Mouse (Mus musculus): ENCODE results near the gene Tor2a.

The Tor2a gene

DNA sequence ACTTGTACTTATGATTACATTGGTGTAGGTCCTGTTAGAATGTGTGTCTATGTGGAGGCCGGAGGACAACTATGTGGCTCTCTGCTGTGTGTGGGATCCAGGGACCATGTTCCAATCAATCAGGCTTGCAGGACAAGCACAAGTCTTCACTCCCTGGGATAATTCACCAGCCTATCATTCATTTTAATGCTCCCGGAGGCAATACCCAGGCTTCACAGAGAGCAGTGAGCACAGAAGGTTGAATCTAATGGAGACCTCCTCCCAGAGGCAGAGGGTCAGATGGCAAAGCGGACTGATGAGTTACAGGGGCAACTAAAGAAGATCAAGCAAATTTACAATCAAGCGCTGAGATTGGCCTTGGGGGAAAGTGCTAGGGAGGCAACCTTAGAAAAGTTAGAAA, 27.5 kb upstream of the Tor2a start:
- ATAC-seq (ENCODE audit: low TSS enrichment), result no peak

DNA sequence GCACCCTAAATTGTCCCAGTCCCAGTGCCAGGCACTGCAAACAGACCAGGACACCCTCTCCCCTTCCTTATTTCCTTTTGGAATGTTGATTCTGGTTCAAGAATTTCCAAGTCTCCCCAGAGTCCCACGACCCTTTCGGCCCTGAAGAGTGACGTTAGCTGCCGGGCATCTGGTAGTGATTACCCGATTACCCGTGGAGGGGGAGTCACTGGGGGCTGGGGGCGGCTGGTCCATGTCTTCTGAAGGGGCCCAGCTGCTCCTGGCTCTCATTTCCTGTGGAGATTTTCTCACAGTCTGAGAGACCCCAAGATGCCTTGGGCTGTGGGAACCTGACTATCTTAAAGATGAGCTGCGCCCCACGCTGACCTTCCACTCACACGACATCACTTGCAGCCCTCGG, 26.2 kb upstream of the Tor2a start:
- no peak for ATAC-seq (ENCODE audit: low TSS enrichment)

DNA sequence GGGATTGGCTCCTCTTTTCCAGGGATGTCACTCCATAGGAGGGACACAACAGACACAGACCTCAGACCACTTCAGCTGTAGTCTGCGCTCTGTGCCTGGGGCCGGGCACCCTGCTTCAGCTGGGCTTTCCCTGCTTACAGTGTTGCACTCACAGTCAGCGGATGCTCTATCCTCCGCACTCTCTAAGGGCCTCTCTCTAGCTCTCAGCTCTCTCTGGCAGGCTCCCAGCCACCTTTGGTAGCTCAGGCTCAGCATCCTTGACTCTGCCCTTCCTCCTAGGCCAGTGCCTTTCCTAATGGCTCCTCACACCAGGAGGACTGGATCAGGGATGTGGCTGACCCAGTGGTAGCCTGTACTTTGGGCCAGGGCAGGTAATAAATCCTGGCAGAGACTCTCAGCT, 25.1 kb upstream of the Tor2a start:
- no peak for ATAC-seq (ENCODE audit: low TSS enrichment)

DNA sequence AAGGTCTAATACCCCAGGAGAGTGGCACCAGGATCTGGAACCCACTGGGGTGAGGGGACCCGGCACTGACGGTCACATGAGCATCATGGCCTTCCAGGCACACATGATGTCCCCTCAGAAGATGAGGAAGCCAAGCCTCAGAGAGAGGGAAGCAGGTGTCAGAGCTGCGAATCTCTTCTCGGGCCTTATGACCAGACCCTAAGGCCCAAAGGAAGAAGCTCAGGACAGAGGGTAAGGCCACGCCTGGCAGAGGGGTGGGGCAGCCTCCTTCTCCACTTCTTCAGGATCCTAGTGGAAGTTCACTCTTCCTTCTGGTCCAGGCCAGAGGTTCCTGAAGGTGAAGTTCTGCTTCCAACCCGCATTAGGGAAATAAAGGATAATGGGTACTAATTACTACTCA, 24.3 kb upstream of the Tor2a start:
- no peak for ATAC-seq (ENCODE audit: low TSS enrichment)

DNA sequence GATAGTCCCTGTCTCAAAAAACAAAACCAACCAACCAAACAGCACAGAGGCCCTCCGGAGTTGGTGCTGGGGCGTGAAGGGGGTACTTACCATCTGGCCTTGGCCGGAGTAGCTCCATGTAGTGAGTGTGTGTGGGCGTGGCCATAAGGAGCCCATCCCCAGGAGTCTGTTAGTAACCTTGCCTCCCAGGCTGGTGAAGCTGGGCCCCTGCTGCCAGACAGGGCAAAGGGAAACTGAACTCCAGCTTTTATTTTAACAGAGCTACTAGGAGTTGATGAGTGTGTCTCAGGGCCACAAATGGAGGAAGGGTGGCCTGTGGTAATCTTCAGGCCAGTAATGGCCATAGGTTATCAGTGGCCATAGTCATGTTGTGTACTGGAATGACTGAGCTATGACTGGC, 22.6 kb upstream of the Tor2a start:
- no peak for ATAC-seq (ENCODE audit: low TSS enrichment)

DNA sequence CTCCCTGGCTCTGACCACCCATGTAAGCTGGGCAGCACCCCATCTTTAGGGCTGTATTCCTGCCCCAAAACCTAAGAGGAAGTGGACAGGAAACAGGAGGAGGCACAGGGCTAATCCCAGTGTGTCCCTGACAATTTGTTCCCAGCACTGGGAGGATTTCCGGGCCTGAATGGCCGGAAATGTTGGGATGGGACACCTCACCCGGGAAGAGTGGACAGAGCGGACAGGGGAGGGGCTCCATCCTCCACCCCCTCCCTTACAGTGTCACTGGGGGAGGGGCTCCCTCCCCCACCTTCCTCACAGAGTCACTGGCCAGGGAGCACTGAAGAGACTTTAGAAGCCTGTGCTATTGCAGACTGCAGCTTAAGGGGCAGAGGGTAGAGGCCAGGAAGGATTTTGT, 22.1 kb upstream of the Tor2a start:
- ATAC-seq (ENCODE audit: low TSS enrichment), result no peak

DNA sequence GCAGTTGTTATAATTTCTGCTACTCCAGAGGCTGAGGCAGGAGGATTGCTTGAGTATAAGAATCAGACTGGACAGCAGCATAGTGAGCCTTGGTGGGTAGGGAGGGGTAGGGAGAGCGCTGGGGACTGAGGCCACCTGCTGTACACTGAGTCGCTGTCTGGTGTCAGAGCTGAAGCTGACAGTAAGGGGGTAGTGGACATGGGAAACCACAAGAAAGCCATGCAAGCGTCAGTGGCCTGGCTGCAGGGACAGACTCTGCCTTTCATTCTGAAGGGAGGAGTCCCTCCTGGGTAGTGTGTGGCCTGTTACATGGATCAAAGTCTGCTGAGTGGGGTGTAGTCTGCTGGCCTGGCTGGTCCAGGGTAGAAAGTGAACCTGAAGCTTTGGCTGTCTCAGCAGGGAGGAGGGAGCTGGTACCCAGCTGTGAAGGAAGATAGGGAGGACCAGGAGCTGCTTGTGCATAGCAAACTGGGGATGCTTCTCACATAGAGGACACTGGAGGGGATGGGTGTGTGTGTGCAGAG, 20.7 kb upstream of the Tor2a start:
- no peak for ATAC-seq (ENCODE audit: low TSS enrichment)

DNA sequence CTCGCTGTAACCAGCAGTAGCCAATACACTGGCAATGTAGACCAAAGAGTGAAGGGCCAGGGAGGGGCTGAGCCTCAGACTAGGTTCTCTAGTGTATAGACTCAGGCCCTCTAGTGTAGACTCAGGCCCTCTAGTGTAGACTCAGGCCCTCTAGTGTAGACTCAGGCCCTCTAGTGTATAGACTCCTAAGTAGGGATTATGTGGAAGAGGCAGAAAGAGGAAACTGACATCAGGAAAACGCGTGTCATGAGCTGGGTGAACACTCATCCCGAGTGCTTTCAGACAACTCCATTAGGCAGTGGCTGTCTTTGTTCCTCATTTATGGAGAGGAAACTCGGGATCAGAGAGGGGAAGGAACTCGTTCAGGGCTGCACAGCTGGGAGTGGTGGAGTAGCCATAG, 20.0 kb upstream of the Tor2a start:
- ATAC-seq (ENCODE audit: low TSS enrichment), result no peak

DNA sequence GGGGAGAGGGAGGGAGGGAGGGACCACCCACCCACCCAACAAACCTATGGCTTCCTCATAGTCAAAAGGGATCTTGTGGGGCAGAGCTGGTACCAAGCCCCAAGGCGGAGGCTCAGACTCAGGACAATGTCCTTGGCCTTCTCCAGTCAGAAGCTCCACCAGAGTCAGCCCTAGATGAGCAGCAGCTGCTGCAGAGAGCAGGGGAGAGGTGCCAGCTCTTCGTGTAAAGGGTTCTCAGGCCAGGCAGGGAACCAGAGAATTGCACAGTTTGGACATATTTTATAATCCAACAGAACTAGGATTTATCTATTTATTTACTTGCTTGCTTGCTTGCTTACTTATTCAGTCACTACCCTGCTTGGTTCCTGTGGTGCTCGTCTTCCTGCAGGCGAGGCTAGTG, 17.7 kb upstream of the Tor2a start:
- no peak for ATAC-seq (ENCODE audit: low TSS enrichment)

DNA sequence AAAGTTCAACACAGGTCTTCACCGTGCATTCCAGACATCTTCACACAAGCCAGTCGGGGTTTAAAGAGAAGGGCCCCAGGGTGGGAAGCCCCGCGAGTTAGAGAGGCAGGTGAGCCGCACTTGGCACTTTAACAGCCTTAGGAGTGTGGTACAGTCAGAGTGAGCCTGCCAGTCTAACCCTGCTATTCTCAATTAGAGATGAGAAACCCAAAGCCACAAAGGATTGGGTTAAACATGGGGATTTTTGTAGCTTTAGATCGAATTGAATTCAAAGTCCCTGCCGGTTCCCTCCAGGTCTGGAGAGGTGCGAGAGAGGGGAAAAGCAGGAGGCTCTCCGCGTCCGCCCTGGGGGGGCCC, 16.1 kb upstream of the Tor2a start, which contains the start of gene 6330409D20Rik:
Gene 6330409D20Rik, minus strand, starts transcription at position 101 of the 357 bp plus-strand sequence.
- ATAC-seq (ENCODE audit: low TSS enrichment), result no peak

DNA sequence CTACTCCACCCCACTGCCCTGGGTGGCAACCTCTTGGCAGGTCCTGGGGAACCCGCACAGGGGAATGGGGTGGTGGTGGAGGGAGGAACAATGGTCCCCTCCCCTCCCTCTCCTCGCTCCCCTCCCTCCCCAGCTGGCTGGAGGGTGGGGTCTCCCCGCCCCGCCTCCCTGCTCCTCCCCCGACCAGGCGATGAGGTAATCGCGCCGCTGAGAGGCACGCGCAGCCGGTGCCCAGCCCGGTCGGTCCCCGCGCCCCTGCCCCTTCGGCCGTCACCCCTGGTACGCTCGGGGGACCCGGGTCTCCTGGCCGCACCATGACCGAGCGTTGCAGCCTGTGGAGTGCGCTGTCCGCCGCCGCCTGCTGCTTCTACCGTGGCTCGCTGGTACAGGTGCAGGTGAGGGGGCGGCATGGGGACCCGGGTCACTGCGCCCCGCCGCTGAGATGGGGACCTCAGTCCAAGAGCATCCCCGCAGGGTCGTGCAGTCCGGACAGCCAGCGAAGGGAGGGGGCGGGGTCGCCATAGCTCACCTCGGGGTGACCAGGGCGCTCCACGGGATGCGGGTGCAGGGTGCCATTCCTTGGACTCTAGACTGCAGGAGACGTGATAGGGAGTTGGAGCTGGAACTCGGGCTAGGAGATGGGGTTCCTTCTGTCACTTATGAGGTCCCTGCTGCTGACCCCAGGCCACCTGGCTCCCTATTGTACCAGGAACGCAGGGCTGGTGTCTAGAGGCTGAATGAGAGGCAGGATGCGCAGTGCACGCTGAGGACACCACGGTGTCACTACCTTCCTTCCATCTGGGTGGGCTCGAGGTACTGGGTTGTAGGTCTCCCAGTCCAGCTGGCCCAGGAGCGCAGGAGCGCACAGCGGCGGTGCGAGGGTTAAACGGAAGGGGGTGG, 15.5 kb upstream of the Tor2a start:
- ATAC-seq (ENCODE audit: low TSS enrichment), result peak; percentile 39; the same call in 1 of the 2 replicates

DNA sequence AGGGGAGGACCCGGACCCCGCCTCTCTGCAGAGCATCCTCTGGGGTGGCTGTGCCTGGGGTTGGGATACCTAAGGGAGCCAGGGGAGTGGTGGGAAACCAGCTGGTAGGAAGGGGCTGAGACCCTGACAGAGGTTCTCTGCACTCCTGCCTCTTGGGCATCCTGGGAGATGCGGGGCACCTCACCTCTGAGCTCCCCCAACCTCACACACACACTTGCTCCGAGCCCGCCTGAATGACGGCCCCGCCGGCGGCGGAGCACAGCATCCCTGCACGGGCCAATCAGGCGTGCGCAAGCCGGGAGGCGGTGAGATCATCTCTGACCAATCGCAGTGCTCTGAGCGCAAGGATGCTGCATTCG, 14.9 kb upstream of the Tor2a start:
- peak; percentile 91 for ATAC-seq (ENCODE audit: low TSS enrichment)

DNA sequence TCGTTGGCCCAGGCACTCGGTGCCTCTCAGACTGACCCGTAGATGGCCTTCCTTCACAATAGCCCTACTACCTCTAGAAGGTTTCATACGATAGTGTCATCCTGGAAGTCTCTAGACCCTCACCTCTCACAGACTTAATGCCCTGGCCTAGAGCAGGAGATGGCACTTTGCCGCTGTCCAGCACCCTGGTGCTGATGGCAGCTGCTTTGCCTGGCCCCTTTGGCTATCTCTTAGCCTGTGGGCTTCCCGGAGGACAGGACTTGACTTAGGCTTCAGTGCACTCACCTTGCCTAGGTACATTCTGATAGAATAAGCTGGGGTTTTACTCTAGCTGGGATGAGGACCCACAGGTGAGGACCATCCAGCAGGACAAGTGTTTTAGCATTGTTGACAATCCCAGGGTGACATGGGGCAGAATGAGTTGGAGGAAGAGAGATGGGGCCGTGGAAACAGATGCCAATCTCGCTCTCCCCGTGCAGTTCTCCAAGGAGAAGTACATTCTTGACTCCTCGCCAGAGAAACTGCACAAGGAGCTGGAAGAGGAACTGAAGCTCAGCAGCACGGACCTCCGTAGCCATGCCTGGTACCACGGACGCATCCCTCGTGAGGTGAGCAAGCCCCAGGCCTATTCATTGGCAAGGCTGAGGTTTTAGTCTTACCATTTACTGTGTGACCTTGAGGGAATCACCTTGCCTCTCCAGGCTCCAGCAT, 12.6 kb upstream of the Tor2a start:
- no peak for ATAC-seq (ENCODE audit: low TSS enrichment)

DNA sequence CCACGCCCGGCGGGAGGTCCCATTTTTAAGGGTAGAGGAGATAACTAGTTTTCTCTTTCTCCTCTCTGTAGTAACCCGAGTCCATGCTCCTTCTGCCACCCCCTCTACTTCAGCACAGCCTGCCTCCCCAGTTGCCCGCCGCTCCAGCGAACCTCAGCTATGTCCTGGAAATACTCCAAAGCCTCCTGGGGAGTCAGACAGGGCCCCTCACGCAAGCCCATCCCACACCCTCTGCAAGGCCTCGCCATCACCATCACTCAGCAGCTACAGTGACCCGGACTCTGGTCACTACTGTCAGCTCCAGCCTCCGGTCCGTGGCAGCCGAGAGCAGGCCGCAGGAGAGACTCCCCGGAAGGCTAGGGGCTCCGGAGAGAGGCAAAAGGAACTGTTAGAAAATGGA, 8.0 kb upstream of the Tor2a start:
- no peak for ATAC-seq (ENCODE audit: low TSS enrichment)

DNA sequence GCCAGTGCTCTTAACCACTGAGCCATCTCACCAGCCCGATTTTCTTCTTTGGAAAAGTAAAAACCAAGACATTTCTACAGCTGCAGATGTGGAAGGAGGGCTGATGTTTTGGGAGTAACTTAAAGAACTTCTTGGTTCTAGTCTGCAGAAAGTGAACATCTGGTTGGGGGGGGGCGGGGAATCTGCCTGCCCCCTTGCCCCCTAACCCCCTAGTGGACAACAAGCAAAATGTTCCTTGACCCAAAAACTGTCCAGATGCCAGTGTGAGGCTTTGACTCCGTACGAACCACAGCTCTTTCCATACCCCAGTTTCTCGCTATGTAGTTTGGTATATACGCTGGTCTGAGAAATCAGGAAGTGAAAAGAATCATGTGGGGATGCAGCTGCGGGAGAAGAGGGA, 6.8 kb upstream of the Tor2a start:
- no peak for ATAC-seq (ENCODE audit: low TSS enrichment)

DNA sequence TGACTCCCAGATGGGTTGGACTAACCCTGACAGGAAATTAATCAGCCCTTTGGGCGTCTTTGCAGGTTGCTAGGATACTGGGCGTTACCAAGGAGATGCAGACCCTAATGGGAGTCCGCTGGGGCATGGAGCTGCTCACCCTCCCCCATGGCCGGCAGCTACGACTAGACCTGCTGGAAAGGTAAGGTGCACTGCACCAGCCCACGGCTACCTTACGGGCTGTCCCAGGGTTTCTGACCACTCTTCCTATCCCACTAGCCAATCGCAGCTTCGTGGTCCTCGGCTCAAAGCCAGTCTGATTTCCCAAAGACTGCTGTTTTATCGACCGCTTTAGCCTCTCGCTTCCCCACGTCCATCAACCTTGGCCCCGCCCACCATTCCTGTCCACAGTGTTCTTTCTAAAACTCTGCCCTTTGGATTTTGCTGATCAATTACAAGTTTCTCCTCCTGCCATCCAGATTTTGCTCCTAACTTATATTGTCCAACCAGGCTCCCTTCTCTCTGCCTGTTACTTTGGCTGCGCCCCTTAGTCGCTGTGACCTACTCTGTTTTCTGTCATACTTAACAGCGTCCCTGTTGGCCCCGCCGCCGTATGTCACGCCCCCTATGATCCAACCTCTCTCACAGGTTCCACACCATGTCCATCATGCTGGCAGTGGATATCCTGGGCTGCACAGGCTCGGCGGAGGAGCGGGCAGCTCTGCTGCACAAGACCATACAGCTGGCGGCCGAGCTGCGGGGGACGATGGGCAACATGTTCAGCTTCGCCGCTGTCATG, 6.0 kb upstream of the Tor2a start:
- ATAC-seq (ENCODE audit: low TSS enrichment), result no peak

DNA sequence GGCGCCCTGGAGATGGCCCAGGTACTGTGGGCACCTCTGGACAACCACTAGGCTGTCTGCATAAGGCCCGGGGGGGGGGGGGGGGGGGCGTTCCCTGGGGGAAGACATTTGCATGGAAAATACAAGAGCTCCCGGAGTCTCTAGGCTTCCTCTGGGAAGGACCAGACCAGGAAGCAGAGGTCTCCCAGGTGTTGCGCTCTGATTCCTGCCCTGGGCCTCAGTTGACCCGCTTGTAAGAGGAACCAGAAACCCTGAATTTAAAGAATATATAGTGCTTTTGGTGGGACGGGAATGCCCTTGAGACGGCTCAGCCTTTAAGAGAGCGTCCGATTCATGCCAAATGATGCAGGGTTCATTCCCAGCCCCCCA, 5.4 kb upstream of the Tor2a start:
- ATAC-seq (ENCODE audit: low TSS enrichment), result no peak

DNA sequence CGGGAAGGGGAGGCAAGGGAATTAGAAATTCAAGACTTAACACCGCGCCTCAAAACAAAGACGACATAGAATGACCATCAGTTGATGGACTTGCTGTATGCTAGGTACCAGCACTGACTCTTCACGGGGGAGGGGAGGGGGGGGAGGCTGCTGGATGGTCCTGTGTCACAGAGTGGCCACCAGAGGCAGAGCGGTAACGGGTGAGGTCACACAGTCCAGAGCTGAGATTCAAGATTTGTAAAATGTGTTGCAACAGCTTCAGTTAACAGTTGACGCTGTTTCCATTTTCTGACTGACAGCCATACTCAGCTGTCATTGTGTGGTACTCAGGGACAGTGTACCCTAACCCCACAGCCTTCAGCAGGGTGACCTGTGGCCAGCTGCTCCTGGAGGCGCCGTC, 4.9 kb upstream of the Tor2a start:
- ATAC-seq (ENCODE audit: low TSS enrichment), result no peak

DNA sequence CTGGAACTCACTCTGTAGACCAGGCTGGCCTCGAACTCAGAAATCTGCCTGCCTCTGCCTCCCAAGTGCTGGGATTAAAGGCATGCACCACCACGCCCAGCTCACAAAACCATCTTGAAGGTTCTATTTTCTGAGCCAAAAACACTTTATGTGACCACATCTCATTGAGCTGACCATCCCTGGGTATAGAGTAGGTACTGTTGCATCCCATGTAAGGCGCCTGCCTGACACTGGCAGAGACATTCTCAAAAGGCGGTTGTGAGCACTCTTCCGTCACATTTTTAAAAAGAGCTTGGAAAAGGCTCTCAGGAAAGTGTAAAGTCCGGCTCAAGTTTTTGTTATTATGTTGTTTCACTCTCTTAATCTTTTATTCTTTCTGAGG, 369 bp upstream of the Tor2a start:
- 0 out of 2 replicates have a peak, but pooled peaks have one; percentile 5 for ATAC-seq (ENCODE audit: low TSS enrichment)

DNA sequence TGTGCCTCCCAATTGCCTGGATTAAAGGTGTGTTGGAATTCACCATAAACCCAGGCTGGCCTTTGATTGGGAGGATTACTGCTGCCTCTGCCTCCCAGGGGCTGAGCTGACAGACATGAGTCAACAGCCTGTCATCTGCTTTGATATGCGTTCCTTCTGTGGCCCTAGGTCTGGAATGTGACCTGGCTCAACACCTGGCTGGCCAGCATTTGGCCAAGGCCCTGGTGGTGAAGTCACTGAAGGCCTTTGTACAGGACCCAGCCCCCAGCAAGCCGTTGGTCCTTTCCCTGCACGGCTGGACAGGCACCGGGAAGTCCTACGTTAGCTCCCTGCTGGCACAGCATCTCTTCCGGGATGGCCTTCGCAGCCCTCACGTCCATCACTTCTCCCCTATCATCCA, 1.5 kb downstream of the Tor2a start:
- no peak for ATAC-seq (ENCODE audit: low TSS enrichment)

DNA sequence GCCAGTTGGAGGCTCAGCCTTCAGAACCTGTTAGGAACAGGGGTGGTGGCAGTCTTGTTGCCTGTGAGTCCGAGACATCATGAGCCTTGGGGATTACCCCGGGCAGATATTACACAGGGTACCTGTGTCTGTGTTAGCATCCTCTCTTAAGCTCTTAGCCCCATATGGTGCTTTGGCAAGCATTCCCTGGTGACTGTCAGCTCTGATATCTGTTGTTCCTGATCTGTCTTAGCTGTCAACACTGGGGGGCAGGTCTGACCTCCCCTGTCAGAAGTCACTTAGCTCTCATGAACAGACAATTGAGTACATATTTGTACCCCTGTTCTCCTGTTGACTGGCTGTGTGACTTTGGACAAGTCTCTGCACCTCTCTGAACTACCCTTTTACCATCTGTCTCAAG, 2.0 kb downstream of the Tor2a start:
- no peak for ATAC-seq (ENCODE audit: low TSS enrichment)

DNA sequence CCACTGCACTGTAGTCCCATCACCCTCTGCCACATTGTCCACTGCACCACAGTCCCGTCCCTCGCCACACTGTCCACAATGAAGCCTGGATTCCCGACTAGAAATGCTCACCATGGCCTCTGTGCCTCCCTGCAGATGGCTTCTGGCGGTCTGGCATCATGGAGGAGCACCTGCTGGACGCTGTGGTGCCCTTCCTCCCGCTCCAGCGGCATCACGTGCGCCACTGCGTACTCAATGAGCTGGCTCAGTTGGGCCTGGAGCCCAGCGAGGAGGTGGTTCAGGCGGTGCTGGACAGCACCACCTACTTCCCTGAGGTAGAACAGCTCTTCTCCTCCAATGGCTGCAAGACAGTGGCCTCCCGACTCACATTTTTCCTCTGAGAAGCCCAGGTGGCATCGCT, 4.3 kb downstream of the Tor2a start:
- peak; percentile 17; the same call in 1 of the 2 replicates for ATAC-seq (ENCODE audit: low TSS enrichment)
